Mouse (Mus musculus) small intestine, adult 2 months (tissue): Measurements from ENCODE around the gene Exosc2.

Experiments used
- CTCF ChIP-seq: fragments of 200-500 bp; IDR thresholded peaks from 2 replicates; pipeline ENCODE4 v1.5.1; 2012; ENCODE audit warnings: low read depth, mild to moderate bottlenecking, control low read depth, inconsistent platforms, low read length, moderate library complexity, mixed read lengths; ENCODE audit not compliant: insufficient replicate concordance, insufficient read length; ENCODE audit errors: extremely low read depth
- POLR2A ChIP-seq: fragments of 200-500 bp; IDR thresholded peaks from 2 replicates; pipeline ENCODE4 v1.6.1; 2012; ENCODE audit warnings: low read depth, mild to moderate bottlenecking, control low read depth, inconsistent platforms, low read length, moderate library complexity

DNA sequence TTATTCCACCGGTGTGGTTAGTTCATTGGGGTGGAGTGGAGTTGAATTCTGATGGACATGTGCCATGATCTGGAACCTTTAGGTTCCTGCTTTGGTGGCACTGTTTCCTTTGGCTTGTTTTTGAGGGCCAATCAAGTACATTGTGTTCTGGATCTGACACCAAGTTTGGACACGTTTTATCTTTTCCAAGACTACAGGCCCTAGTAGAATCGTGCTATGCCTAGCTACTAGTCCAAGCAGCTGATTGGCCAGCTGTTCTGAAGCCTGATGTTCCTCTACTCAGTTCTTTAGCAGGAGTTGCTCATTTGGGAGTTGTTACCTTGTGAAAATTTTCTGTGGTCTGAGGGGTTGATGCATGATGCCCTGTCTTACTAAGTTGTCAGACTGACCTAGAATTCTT, 43.3 kb downstream of the Exosc2 start:
- TF ChIP-seq CTCF = no peak
- no peak for TF ChIP-seq POLR2A
